Mouse (Mus musculus) kidney, postnatal 36 days (tissue): Measurements from ENCODE around the gene Lsm12.

Experiments
- DNase-seq, 2 experiments: peaks; one replicate each; pipeline ENCODE4 v3.0.0; 2021 to 2022; ENCODE audit warnings: mixed read lengths in 2 of 2

Gene Lsm12

DNA sequence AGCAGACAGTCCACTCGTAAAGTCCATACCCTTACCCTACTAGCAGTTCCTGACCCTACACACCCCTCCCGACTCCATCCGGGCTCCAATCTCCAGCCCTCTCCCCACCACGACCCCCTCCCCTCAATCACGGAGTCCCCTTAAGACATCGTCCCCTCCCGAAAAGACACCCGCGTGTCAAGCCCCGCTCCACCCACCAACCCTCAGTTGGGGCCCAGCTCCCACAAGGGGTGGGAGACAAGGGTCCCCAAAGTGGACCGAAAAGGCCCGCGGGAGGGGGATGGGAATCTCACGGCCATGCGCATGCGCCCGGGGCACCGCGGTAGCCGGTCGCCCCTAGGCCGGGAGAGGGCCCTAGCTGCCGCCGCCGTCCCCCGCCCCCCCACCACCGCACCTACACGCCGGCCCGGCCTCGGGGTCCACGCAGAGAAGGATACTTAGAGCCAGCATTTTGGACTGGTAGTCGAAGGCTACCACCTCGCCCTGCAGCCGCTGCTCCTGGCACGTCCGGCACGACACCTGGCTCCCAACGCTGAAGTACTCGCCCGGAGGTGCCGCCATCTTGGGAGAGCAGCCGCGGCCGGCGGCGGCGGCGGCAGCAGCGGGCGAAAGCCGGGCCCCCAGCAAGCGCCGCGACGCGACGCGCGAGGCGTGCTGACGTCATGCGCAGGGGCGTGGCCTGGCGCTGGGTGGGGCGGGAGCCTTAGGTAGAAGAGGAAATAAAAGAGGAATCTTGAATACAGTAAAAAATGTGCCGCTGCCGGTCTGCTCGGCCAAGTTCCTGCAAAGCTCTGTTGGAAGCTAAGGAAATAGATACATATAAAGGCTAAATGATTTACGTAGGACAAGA is at the start of gene Lsm12:
Lsm12 (minus strand) TSS at position 651 of the 850 bp plus-strand sequence.
- DNase-seq = peak; percentile 95 to 99

DNA sequence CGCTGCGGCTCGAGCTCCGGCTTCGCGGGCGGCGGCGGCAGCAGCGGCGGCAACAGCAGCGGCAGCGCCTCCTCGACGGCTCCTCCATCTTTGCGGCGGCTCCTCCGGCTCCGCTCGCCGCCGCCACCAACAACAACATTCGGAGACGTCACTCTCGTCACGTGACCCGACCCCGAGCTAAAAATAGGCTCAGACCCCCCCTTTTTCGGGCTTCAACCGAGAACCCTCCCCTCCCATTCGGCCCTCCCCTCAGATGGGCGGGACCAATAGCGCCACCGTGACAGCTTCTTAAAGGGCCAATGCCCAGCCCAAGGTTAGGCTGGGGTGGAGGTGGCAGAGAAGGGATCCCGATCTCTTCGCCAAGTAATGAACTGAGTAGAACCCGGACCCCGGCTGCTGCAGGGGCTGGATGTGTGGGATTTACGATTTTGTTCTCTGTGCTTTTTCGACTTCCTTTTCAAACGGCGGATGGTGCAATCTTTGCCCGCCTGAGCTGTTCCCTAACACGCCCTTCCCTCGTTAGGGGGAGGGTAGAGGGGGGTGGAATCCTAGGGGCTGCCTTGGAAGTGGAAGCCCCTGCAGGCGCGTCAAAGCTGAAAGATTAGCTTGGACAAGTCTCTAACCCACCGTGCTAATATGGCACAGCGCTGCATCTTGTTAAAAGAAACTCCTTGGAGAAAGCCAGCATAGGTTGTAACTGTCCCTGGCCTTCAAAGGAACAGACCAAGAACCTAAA is 45.1 kb upstream of the Lsm12 start, which contains the start of gene Hdac5:
Hdac5 (minus strand) TSS at position 161 of the 736 bp plus-strand sequence.
- peak; percentile 99 for DNase-seq

DNA sequence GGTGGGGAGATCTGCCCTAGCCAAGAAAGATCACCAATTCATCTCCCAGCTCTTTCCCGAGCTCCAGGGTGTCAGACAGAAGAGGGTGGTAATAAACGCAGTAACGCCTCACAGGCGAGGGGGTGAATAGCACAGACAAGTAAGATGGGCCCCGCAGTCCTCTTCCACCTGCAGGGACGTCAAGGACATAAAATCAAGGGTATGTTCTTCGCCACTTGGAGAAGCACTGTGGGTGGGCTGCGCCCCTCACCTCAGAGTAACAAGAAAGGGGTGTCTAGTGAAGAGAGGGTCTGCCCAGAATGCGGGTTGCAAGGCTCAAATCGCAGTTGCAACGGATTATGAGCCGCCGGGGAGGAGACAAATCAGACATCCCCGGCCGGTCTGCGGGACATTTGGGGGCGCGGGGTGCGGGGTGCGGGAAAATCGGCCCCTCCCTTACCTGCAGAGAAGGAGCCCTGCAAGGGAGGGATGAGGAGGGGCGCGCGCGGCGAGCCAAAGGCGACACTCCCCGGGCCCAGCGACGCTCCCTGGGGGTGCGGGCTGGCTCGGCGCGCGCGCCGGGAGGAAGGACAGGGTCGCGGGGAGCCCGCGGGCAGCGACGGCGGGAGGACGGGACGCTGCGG is 44.3 kb upstream of the Lsm12 start:
- peak in 1 of 2 experiments; percentile 49 for DNase-seq

GRCm38 (mm10) chr11:102228646-102229268 is 43.7 kb upstream of the Lsm12 start:
- DNase-seq = no peak

GRCm38 (mm10) chr11:102228191-102228545 is 43.1 kb upstream of the Lsm12 start:
- DNase-seq = no peak

DNA sequence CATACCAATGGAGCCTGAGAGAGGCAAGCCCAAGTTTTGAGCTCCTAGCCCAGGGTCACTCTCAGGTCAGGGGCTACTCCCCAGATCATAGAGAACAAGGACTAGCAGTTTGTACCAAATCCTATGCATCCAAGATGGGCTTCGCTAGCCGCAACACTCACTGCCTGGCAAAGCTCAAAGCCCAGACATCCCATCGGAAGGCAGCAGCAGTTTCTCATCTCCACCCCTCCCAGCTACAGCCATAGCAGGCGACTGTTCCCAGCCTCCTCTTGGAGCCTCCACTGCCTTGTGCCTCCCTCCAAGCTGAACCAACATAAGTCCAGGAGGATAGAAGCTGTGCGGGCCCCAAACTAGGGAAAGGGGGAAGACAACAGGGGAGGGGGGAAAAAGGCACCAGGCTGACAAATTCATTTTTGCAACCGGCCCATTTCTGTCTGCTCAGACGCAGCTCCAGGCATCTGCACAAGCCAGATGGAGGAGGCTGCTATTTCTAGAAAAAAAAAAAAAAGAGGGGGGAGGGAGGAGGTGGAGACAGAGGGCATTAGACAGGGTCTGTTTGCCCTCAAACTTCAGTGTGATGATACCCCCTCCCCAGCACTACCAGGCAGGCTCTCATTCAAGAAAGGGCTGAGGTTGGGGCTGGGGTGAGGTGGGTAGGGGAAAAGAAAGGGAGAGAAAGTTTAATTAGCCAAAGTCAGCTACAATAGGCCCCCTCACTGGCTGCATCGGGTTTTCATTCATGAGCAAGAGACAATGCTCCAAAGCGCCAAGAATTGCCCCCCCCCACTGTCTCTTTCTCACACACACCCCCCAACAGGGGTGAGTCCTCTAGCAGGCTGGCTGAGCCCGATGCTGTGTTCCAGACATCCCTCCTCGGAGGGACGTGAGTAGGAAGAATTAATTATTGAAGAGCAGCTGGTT is 42.4 kb upstream of the Lsm12 start:
- no peak for DNase-seq

GRCm38 (mm10) chr11:102226067-102226978 is 41.2 kb upstream of the Lsm12 start:
- no peak for DNase-seq

- no peak for DNase-seq
Observed at GRCm38 (mm10) chr11:102225221-102225620, 40.1 kb upstream of the Lsm12 start.

GRCm38 (mm10) chr11:102224686-102225085 is 39.6 kb upstream of the Lsm12 start:
- DNase-seq = peak in 1 of 2 experiments; percentile 58

- DNase-seq = peak; percentile 56 to 80
Observed at GRCm38 (mm10) chr11:102223166-102223565, 38.1 kb upstream of the Lsm12 start.

- DNase-seq = peak; percentile 63 to 71
Observed at GRCm38 (mm10) chr11:102221954-102222351, 36.9 kb upstream of the Lsm12 start.

DNA sequence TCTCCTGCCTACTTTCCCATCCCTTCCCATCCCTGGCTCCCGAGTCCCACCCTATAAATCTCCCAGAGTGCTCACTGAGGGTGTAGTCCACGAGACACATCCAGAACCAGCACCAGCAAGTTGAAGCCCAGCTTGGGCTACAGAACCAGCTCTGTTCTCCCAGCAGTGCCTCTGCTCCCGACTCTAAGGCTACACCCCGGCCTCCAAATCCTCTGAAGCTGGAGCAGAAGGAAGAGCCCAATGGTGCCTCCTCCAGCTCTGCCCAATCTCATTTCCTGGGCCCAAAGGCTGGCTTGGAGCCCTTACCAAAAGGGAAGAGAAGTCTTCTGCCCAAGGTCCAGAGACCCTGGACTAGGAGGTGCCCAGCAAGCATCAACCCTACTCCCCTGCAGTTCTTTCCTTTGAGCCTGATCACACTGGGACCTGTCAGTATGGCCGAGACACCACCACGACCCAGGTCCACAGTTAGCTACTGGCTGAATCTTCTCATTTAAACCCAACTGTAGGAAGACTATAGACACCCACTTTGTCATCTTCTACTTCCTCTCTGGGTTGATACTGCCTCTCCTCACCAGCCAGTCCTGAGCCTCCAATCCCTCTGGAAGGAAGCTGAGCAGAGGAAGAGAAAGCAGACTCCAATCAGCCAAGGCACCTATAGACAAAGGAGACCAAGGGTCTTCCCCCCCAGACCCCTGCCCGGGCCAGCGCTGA is 36.3 kb upstream of the Lsm12 start:
- no peak for DNase-seq

- peak in 1 of 2 experiments; percentile 50 for DNase-seq
Observed at GRCm38 (mm10) chr11:102220451-102220850, 35.4 kb upstream of the Lsm12 start.

DNA sequence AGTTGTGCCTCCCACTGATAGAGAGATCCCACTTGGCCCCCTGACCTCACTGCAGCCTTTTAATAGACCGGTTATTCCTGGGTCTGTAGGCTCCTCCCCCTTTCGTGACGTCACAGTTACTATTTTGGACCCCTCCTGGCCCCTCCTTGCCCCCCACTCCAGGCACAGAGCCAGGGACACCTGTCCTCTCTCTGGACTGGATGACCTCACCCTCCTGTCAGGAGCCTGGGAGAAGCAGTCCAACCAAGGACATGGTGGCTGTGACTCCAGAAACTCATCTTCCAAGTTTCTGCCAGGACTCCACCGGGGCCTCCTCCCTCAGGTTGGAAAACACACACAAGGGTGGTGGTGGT is 34.9 kb upstream of the Lsm12 start:
- peak; percentile 43 to 59 for DNase-seq

- no peak for DNase-seq
Observed at GRCm38 (mm10) chr11:102219247-102219993, 34.3 kb upstream of the Lsm12 start.

DNA sequence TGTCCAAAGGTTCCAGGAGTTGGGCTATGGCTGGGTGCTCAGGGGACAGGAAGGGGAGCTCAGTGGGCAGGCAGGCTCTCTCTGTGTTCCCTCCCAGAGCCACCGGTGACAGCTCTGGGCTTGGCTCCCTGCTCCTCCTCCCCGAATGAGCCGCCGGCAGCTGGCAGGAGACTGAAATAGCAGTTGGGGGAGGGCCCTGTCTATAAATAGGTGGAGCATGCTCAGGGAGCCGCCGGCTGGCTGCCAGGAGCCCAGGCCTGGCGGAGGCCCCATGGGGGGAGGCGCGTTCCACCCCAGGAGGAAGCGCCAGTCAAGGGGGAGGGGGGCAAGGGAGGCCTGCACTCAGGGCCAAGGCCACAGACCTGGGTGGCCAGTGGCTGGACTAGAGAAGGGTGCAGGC is 33.7 kb upstream of the Lsm12 start:
- peak; percentile 99 for DNase-seq

GRCm38 (mm10) chr11:102217876-102218430 is 32.9 kb upstream of the Lsm12 start:
- DNase-seq = peak; percentile 48 to 54

DNA sequence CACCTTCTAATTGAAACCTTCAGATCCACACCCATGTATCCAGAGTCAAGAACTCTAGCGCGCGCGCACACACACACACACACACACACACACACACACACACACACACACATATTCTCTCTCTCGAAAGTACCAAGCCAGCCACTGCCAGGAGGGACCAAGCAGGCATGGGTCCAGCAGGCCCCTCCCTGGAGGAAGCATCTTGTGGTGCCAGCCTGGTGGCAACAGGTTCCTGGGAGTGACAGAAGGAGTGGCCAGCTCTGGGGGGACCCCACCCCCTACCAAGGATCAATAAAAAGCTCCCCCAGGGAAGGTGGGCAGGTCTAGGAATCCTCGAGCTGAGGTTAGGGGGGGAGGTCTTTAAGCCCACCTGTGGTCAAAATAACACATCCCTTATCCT is 32.3 kb upstream of the Lsm12 start:
- DNase-seq = peak in 1 of 2 experiments; percentile 34

DNA sequence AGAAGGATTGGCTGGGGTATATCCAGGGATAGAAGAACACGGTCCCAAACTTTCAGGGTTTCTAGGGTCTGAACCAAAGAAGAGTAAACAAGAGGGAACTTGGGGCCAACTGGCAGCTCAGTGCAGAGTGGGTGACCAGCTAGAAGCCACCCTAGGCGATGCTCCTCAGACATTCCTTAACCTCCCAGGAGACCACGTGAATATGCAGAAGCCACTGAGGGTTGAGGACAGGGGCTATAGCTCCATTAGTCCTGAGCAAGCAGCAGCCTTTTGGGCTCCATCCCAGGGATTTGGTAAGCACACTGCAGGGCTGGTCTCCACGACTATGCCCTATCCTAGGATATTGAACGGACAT is 31.8 kb upstream of the Lsm12 start:
- DNase-seq = no peak
